Mouse (Mus musculus) CD4-positive helper T cell, adult 2 months (primary cell): Measurements from ENCODE around the gene Rprd1b.

Source experiments
- DNase-seq: peaks from one replicate; pipeline ENCODE4 v3.0.0-alpha.2; 2012; ENCODE audit warnings: low read depth, missing footprints, low spot score

The Rprd1b gene

DNA sequence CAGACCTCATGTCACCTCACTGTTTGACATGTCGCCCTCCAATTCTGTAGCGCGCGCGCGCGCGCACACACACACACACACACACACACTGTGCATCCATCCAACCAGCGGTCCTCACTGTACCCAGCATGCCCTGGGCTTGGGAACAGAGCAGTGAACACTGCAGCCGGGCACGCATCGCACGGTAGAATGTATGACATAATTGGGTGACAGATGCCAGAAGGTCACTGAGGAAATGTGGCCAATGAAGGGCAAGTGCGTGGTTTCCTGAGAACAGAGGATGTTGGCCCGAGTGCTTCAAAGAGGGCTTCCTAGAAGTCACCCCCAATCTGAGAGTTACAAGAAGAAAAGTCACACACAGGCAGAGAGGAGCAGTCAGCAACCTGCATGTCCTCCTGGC, 146.7 kb downstream of the Rprd1b start:
- DNase-seq, result peak; percentile 46

DNA sequence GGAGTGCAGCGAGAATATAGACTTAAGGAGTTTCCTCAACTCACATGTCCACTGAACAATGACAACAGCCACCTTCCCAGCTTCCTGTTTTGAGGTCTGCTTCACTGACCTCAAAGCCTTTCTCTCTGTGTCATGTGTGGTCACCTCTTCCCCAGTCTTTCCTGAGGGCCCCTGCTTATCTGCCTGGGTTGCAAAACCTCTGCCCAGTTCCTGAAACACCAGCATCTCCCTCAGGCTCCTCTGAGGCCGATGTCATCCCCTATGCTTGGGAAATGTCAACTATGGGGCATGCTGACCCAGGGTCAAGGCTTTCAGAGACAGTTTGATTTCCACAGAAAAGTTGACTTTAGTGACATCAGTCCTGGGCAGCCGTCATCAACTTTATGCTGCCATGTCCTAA, 147.1 kb downstream of the Rprd1b start:
- DNase-seq, result no peak

DNA sequence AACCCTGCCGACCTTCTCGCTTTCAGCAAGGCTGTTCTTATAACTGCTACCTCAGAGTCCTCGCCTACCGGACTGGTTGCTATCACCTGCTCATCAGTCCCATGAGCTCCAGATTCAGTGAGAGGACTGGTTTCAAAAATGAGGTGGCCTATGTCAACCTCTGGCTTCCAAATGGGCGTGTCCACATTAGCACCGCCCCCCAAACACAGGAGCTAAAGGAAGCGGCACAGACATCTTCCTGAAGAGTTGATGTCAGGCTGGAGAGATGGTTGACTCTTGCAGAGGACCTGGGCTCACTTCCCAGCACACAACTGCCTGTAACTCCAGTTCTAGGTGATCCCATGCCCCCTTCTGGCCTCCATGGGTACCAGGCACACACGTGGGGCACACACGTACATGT, 148.5 kb downstream of the Rprd1b start:
- no peak for DNase-seq

DNA sequence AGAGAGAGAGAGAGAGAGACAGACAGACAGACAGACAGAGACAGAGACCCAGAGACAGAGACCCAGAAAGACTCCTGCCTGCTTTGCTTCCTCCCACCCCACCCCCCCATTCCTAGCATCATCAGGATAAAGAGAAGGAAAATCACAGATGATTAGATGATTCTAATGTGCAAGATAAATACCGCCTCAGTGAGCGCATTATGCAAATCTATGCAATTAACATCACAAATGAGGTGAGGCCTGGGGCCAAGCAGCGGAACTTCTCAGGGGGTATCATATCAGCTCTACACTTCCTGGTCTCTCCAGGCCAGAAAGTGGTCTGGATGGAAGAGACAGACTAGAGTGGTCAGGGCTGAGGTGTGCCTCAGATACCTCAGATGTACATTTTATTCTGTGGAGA, 149.3 kb downstream of the Rprd1b start:
- DNase-seq, result no peak

DNA sequence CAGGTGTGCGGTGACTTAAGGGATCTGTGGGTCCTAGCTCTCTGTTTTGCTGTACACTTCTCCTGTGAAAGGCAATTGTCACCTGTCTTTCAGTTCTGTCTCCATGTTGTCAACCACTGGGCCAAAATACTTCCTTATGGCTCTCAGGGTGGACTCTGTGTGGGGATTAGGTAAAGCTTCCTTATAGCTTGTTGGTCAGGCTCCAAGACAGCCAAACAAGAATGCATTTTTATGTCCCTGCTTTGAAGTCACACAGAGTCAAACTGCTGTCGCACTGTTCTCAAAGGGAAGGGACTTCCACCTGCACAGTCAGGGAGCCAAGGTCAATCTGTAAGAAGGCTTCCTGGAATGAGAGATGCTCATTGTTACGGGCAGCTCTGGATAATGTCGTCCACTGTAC, 149.8 kb downstream of the Rprd1b start:
- no peak for DNase-seq

DNA sequence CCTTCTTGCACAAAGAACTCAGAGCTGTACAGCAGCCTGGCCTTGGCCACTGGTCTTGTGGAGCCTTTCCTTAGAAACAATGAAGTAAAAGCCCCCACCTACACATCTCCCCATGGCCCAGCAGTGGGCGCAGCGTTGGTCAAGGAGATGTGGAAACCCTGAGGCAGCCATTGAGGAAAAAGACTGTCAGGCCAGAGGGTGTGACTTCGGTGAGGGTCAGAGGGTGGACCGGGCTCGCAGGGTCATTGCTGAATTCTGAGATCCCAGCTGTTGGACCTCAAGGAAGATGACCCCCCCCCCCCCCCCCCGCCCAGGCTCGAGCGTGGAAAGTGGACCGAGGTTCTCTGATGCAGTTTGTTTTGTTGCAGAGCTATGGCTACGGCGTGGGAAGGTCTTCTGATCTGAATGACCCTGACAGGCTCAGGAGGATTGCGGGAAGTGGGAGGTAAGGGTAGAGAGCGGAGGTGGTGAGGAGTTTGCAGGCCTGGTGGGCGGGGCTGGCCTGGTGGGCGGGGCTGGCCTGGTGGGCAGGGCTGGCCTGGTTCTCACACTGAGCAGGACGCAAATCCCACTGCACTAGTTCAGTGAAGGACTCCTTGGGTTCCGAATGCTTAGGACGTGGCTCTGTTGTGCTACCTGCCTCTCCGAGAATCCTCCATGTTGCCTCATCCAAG, 150.5 kb downstream of the Rprd1b start:
- peak; percentile 67 for DNase-seq

DNA sequence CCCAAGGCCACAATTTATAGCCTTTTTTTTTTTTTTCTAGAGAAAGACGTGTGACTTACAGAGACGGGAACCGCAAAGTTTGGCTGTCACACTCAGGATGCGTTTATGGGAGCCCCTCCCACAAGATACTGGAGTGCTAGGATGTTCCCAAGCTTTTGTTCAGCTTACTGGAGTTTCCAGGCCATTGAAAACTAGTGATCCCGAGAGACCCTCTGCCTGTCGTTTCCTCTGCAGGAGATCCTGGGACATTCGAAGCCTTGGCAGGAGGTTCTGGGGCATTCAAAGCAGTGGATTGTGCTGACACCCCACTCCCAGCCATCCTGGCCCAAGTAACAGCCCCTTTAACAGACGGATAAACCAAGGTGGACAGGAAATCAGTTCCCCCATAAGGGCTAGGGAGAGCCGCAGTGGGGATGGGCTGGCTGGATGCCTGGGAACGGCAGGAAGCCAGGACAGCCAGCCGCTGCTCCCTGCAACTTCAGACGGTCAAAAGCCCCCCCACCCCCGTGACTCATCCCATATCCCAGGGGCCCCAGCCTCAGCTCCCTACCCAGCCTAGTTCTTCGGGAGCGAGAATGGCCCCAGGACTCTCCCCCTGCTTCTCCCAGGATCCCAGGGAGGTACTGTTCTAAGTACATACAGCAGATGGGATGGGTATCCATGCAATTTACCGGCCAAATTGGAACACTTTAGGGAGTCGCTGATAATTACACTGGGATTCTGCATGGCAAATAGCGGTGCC, 151.2 kb downstream of the Rprd1b start:
- DNase-seq, result no peak

DNA sequence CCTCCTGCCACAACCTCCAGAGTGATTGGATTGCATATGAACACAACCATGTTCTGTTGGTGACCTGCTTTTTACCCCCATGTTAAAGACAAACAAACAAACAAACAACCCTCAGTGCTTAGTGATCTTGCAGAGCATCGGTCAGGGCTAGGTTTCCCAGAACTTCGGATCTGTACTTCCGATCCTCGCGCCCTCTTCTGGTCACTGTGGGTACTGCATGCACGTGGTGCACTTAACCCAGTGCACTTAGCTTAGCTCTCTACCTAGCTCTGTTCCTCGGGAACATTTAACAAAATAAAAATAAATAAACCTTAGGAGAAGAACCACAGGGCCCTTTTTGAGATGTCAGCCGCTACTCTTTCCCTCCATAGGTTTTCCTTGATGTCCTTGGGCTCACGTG, 152.5 kb downstream of the Rprd1b start:
- peak; percentile 38 for DNase-seq
